Mouse (Mus musculus): ENCODE measurements around the gene Zc3h12a.

Zc3h12a gene

GRCm38 (mm10) chr4:125127305-125128084, at the start of gene Zc3h12a:
Gene Zc3h12a, minus strand, starts transcription at chr4:125127840.
- peak; percentile 55 to 57 for DNase-seq (ENCODE audit: low spot score in 2 of 2)

GRCm38 (mm10) chr4:125176639-125177165, 49.1 kb upstream of the Zc3h12a start:
- no peak for DNase-seq (ENCODE audit: low spot score in 2 of 2)

- no peak for DNase-seq (ENCODE audit: low spot score in 2 of 2)
Observed at GRCm38 (mm10) chr4:125176190-125176589, 48.5 kb upstream of the Zc3h12a start.

GRCm38 (mm10) chr4:125175591-125175990, 48.0 kb upstream of the Zc3h12a start:
- DNase-seq (ENCODE audit: low spot score in 2 of 2), result no peak

GRCm38 (mm10) chr4:125174516-125175185, 47.0 kb upstream of the Zc3h12a start:
- no peak for DNase-seq (ENCODE audit: low spot score in 2 of 2)

GRCm38 (mm10) chr4:125173150-125173549, 45.5 kb upstream of the Zc3h12a start:
- no peak for DNase-seq (ENCODE audit: low spot score in 2 of 2)

- DNase-seq (ENCODE audit: low spot score in 2 of 2), result peak in 1 of 2 experiments; percentile 46
Observed at GRCm38 (mm10) chr4:125172736-125173135, 45.1 kb upstream of the Zc3h12a start.

- DNase-seq (ENCODE audit: low spot score in 2 of 2), result no peak
Observed at GRCm38 (mm10) chr4:125167723-125168122, 40.1 kb upstream of the Zc3h12a start.

GRCm38 (mm10) chr4:125164861-125165260, 37.2 kb upstream of the Zc3h12a start:
- no peak for DNase-seq (ENCODE audit: low spot score in 2 of 2)

GRCm38 (mm10) chr4:125162701-125163100, 35.1 kb upstream of the Zc3h12a start:
- DNase-seq (ENCODE audit: low spot score in 2 of 2), result no peak

GRCm38 (mm10) chr4:125161392-125161791, 33.8 kb upstream of the Zc3h12a start:
- no peak for DNase-seq (ENCODE audit: low spot score in 2 of 2)

GRCm38 (mm10) chr4:125160951-125161331, 33.3 kb upstream of the Zc3h12a start:
- no peak for DNase-seq (ENCODE audit: low spot score in 2 of 2)

- peak; percentile 93 to 96 for DNase-seq (ENCODE audit: low spot score in 2 of 2)
Observed at GRCm38 (mm10) chr4:125160320-125160950, 32.8 kb upstream of the Zc3h12a start.

- DNase-seq (ENCODE audit: low spot score in 2 of 2), result no peak
Observed at GRCm38 (mm10) chr4:125158581-125159317, 31.1 kb upstream of the Zc3h12a start.

GRCm38 (mm10) chr4:125158081-125158480, 30.4 kb upstream of the Zc3h12a start:
- no peak for DNase-seq (ENCODE audit: low spot score in 2 of 2)

GRCm38 (mm10) chr4:125157322-125157721, 29.7 kb upstream of the Zc3h12a start:
- no peak for DNase-seq (ENCODE audit: low spot score in 2 of 2)

- no peak for DNase-seq (ENCODE audit: low spot score in 2 of 2)
Observed at GRCm38 (mm10) chr4:125155646-125156045, 28.0 kb upstream of the Zc3h12a start.

- DNase-seq (ENCODE audit: low spot score in 2 of 2), result no peak
Observed at GRCm38 (mm10) chr4:125153659-125154241, 26.1 kb upstream of the Zc3h12a start.

- DNase-seq (ENCODE audit: low spot score in 2 of 2), result no peak
Observed at GRCm38 (mm10) chr4:125152469-125152868, 24.8 kb upstream of the Zc3h12a start.

- DNase-seq (ENCODE audit: low spot score in 2 of 2), result no peak
Observed at GRCm38 (mm10) chr4:125149460-125149859, 21.8 kb upstream of the Zc3h12a start.

- DNase-seq (ENCODE audit: low spot score in 2 of 2), result no peak
Observed at GRCm38 (mm10) chr4:125147970-125148369, 20.3 kb upstream of the Zc3h12a start.
